Mouse (Mus musculus) ES-E14 (cell line): Measurements from ENCODE around the gene Mthfd1l.

ENCODE experiments used
- HCFC1 ChIP-seq: IDR thresholded peaks from 2 replicates; pipeline ENCODE4 v1.6.1; 2012; ENCODE audit warnings: low read length, inconsistent platforms, borderline replicate concordance; ENCODE audit not compliant: insufficient read depth
- MAFK ChIP-seq: IDR thresholded peaks from 2 replicates; pipeline ENCODE4 v1.6.1; 2014; ENCODE audit warnings: mild to moderate bottlenecking, low read depth, low read length, inconsistent platforms; ENCODE audit not compliant: insufficient read depth
- ZC3H11A ChIP-seq: IDR thresholded peaks from 2 replicates; pipeline ENCODE4 v1.6.1; 2012; ENCODE audit warnings: low read depth, mild to moderate bottlenecking, inconsistent platforms, low read length, borderline replicate concordance
- ZNF384 ChIP-seq: IDR thresholded peaks from 2 replicates; pipeline ENCODE4 v1.6.1; 2012; ENCODE audit warnings: low read depth, low read length, inconsistent platforms

GRCm38 (mm10) chr10:4128411-4128810 lies 155.5 kb downstream of the Mthfd1l start:
- TF ChIP-seq ZC3H11A (no peak), ZNF384 (no peak), HCFC1 (no peak), MAFK (no peak)
